Mouse (Mus musculus): ENCODE results near the gene Rnf13.

The Rnf13 gene

GRCm38 (mm10) chr3:57846662-57846911 is 110.7 kb downstream of the Rnf13 start:
- no peak for DNase-seq

GRCm38 (mm10) chr3:57846912-57847759 is 111.3 kb downstream of the Rnf13 start:
- DNase-seq: peak; percentile 80

GRCm38 (mm10) chr3:57847760-57848185 is 111.9 kb downstream of the Rnf13 start, which contains the start of gene Pfn2:
TSS of gene Pfn2 (minus strand) at chr3:57848079.
- DNase-seq: peak; percentile 91 to 93

- DNase-seq: no peak
Measured at GRCm38 (mm10) chr3:57882945-57883344, 147.1 kb downstream of the Rnf13 start.

Measured in cerebellum, postnatal 14 days (tissue).